Mouse (Mus musculus): ENCODE results near the gene Abcg8. TPM values are rescaled to one million over a fixed set of nuclear protein-coding genes. Genes with fewer than 3 reads are reported as not detected.

The Abcg8 gene
- polyA plus RNA-seq, 1 experiment: not detected

GRCm38 (mm10) chr17:84642324-84642723 lies 33.8 kb upstream of the Abcg8 start:
- no peak overlapping the region for H3K27ac ChIP-seq (ENCODE audit: insufficient read depth, low read length)
- TF ChIP-seq POLR2A (IDR thresholded peaks at IDR 0.05; ENCODE audit: extremely low read depth, insufficient read depth, low read length) (no peak), CTCF (IDR thresholded peaks at IDR 0.05; ENCODE audit: extremely low read depth, insufficient read depth, low read length) (no peak)
- peaks cover 7% of the 10 kb centered on the region; the same call in 1 of the 2 replicates for H3K4me1 ChIP-seq (ENCODE audit: control insufficient read depth, insufficient read depth, low read length)
- H3K4me3 ChIP-seq (ENCODE audit: insufficient read depth, low read length): no peak overlapping the region

- no peak overlapping the region for H3K27ac ChIP-seq (ENCODE audit: insufficient read depth, low read length)
- peaks cover 7% of the 10 kb centered on the region; the same call in 1 of the 2 replicates for H3K4me1 ChIP-seq (ENCODE audit: control insufficient read depth, insufficient read depth, low read length)
- H3K4me3 ChIP-seq (ENCODE audit: insufficient read depth, low read length): no peak overlapping the region
- TF ChIP-seq POLR2A (IDR thresholded peaks at IDR 0.05; ENCODE audit: extremely low read depth, insufficient read depth, low read length): no peak
- TF ChIP-seq CTCF (IDR thresholded peaks at IDR 0.05; ENCODE audit: extremely low read depth, insufficient read depth, low read length): no peak
Measured at GRCm38 (mm10) chr17:84644292-84645050, 31.6 kb upstream of the Abcg8 start.

- no peak overlapping the region for H3K27ac ChIP-seq (ENCODE audit: insufficient read depth, low read length)
- no peak overlapping the region for H3K4me3 ChIP-seq (ENCODE audit: insufficient read depth, low read length)
- TF ChIP-seq POLR2A (IDR thresholded peaks at IDR 0.05; ENCODE audit: extremely low read depth, insufficient read depth, low read length) (no peak), CTCF (IDR thresholded peaks at IDR 0.05; ENCODE audit: extremely low read depth, insufficient read depth, low read length) (no peak)
- peaks cover 7% of the 10 kb centered on the region; the same call in 1 of the 2 replicates for H3K4me1 ChIP-seq (ENCODE audit: control insufficient read depth, insufficient read depth, low read length)
Measured at GRCm38 (mm10) chr17:84645119-84645518, 31.0 kb upstream of the Abcg8 start.

- Histone ChIP-seq H3K4me1 (ENCODE audit: control insufficient read depth, insufficient read depth, low read length) (peaks cover 7% of the 10 kb centered on the region; the same call in 1 of the 2 replicates), H3K4me3 (ENCODE audit: insufficient read depth, low read length) (no peak overlapping the region), H3K27ac (ENCODE audit: insufficient read depth, low read length) (no peak overlapping the region)
- TF ChIP-seq CTCF (IDR thresholded peaks at IDR 0.05; ENCODE audit: extremely low read depth, insufficient read depth, low read length) (no peak), POLR2A (IDR thresholded peaks at IDR 0.05; ENCODE audit: extremely low read depth, insufficient read depth, low read length) (no peak)
Measured at GRCm38 (mm10) chr17:84645894-84646293, 30.2 kb upstream of the Abcg8 start.

- no peak for TF ChIP-seq CTCF (IDR thresholded peaks at IDR 0.05; ENCODE audit: extremely low read depth, insufficient read depth, low read length)
- no peak for TF ChIP-seq POLR2A (IDR thresholded peaks at IDR 0.05; ENCODE audit: extremely low read depth, insufficient read depth, low read length)
- H3K27ac ChIP-seq (ENCODE audit: insufficient read depth, low read length): no peak overlapping the region
- H3K4me1 ChIP-seq (ENCODE audit: control insufficient read depth, insufficient read depth, low read length): peaks cover 7% of the 10 kb centered on the region; the same call in 1 of the 2 replicates
- no peak overlapping the region for H3K4me3 ChIP-seq (ENCODE audit: insufficient read depth, low read length)
Measured at GRCm38 (mm10) chr17:84646477-84646876, 29.6 kb upstream of the Abcg8 start.

GRCm38 (mm10) chr17:84647630-84648029 lies 28.5 kb upstream of the Abcg8 start:
- TF ChIP-seq POLR2A (IDR thresholded peaks at IDR 0.05; ENCODE audit: extremely low read depth, insufficient read depth, low read length) (no peak), CTCF (IDR thresholded peaks at IDR 0.05; ENCODE audit: extremely low read depth, insufficient read depth, low read length) (no peak)
- Histone ChIP-seq H3K4me1 (ENCODE audit: control insufficient read depth, insufficient read depth, low read length) (peaks cover 5% of the 10 kb centered on the region; the same call in 1 of the 2 replicates), H3K4me3 (ENCODE audit: insufficient read depth, low read length) (no peak overlapping the region), H3K27ac (ENCODE audit: insufficient read depth, low read length) (no peak overlapping the region)

GRCm38 (mm10) chr17:84650302-84651017 lies 25.6 kb upstream of the Abcg8 start:
- no peak for TF ChIP-seq CTCF (IDR thresholded peaks at IDR 0.05; ENCODE audit: extremely low read depth, insufficient read depth, low read length)
- no peak for TF ChIP-seq POLR2A (IDR thresholded peaks at IDR 0.05; ENCODE audit: extremely low read depth, insufficient read depth, low read length)
- Histone ChIP-seq H3K4me3 (ENCODE audit: insufficient read depth, low read length) (no peak overlapping the region), H3K27ac (ENCODE audit: insufficient read depth, low read length) (no peak overlapping the region), H3K4me1 (ENCODE audit: control insufficient read depth, insufficient read depth, low read length) (peaks cover 3% of the 10 kb centered on the region; the same call in 1 of the 2 replicates)

GRCm38 (mm10) chr17:84653544-84653943 lies 22.6 kb upstream of the Abcg8 start:
- TF ChIP-seq CTCF (IDR thresholded peaks at IDR 0.05; ENCODE audit: extremely low read depth, insufficient read depth, low read length) (no peak), POLR2A (IDR thresholded peaks at IDR 0.05; ENCODE audit: extremely low read depth, insufficient read depth, low read length) (no peak)
- H3K4me3 ChIP-seq (ENCODE audit: insufficient read depth, low read length): no peak overlapping the region
- no peak overlapping the region for H3K27ac ChIP-seq (ENCODE audit: insufficient read depth, low read length)
- no peaks in the 10 kb centered on the region for H3K4me1 ChIP-seq (ENCODE audit: control insufficient read depth, insufficient read depth, low read length)

GRCm38 (mm10) chr17:84656205-84656604 lies 19.9 kb upstream of the Abcg8 start:
- Histone ChIP-seq H3K27ac (ENCODE audit: insufficient read depth, low read length) (no peak overlapping the region), H3K4me3 (ENCODE audit: insufficient read depth, low read length) (no peak overlapping the region), H3K4me1 (ENCODE audit: control insufficient read depth, insufficient read depth, low read length) (no peaks in the 10 kb centered on the region)
- no peak for TF ChIP-seq CTCF (IDR thresholded peaks at IDR 0.05; ENCODE audit: extremely low read depth, insufficient read depth, low read length)
- no peak for TF ChIP-seq POLR2A (IDR thresholded peaks at IDR 0.05; ENCODE audit: extremely low read depth, insufficient read depth, low read length)
